Mouse (Mus musculus) large intestine, adult 2 months (tissue): Measurements from ENCODE around the gene Rfwd3. TPM values are rescaled to one million over a fixed set of nuclear protein-coding genes. Genes with fewer than 3 reads are reported as not detected.
"Not testable (repeated sequence)": the region's sequence is repeated elsewhere in the genome, so short reads cannot be mapped to it uniquely, and the experiment has no call there.

Source experiments
- DNase-seq: peaks from one replicate; pipeline ENCODE4 v3.0.0-alpha.2; 2012; ENCODE audit warnings: low read depth, low spot score
- WGBS: fragments of 180-500 bp; shearing (Covaris S2); methylation state at CpG from one replicate; pipeline ENCODE4 v1.1.7; 2018; 5-methylcytosine and 5-hydroxymethylcytosine counted together
- polyA plus RNA-seq: library from polyadenylated mRNA; depleted of rRNA; stranded (reverse); fragments of >200 nt; gene quantifications from 2 replicates; pipeline ENCODE4 v1.2.3, GENCODE M21; 2012; rRNA removed

Rfwd3 gene
- polyA plus RNA-seq, result 13.5 and 19.7 TPM in 2 replicates

GRCm38 (mm10) chr8:111299821-111300568 is at the start of gene Rfwd3:
Rfwd3 (minus strand) TSS chr8:111300222.
- peak; percentile 90 for DNase-seq
- under 1% methylated on average over 66 of the region's 67 CpGs for WGBS

DNA sequence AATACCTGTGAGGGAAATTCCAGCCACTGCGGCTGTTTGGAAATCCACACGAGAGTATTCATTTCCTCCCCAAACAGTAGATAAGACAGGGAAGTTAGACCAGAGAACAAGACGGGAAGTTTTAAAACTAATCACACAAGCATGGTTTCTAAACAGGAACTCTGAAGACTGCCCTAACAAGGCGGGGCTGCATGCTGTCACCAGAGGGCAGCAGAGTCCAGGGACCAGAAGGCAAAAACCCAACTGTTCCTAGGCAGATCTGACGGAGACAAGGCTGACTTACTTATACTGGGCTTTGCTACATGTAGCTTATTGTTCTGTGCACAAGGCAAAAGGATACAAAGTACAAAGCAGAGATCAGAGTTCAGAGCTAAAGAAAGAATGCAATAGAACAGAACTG is 43.2 kb upstream of the Rfwd3 start:
- peak; percentile 59 for DNase-seq
- WGBS, result 2% methylated on average over 5 of the region's 5 CpGs

DNA sequence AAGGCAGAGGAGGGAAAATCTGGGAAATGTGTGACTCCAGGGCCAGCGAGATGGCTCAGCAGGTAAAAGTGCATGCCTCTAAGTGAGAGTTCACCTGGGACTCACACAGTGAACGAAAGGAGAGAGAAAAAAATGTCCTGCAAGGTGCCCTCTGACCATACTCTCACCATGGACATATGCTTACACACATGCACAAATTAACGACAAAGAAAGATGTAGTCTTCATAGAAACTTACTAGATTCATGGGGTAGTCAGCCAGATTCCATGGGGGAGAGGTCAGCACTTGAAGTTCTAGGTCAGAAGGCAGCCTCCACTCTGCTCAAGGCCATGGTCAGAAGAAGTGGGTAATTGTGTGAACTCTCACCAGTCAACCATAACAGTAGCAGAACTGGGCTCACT is 40.2 kb upstream of the Rfwd3 start:
- DNase-seq, result no peak
- 64% methylated on average over 3 of the region's 3 CpGs for WGBS

DNA sequence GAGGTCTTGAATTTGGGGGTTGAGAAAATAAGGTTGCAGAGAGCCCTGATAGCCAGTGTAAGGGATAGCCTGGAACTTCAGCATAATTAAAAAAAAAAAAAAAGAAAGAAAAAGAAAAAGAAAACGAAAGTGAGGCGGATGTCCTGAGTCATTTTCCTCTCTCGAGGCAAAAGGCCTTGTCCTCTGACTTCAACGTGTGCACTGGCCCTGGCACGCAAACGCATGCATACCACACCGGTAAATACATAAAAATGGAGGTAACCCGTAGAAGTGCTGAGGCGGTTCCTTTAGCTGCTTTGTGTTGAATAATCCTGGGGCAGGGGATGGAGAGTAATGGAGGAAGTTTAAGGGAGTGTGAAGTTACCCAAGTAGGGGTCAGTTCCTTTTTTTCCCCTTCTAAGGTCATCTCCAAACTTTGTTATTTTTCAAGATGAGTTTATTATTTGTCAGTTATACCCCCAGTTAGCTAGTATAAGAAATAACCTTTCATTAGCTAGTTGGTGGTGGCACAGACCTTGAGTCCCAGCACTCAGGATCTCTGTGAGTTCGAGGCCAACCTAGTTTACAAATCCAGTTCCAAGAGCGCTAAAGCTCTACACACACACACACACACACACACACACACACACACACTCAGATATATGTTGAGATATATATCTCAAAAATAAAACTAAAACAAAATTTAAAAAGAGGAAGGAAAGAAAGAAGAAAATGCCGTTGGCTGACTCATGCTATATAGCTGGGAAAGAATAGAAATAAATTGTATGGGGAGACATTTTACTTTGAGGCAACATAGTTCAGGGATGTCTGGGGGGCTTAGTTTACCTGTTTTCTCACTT is 38.6 kb upstream of the Rfwd3 start:
- 30% methylated on average over 12 of the region's 12 CpGs for WGBS
- peak; percentile 28 for DNase-seq

GRCm38 (mm10) chr8:111337890-111338347 is 37.9 kb upstream of the Rfwd3 start, which contains the start of gene Mlkl:
Mlkl (minus strand) TSS chr8:111338177.
- under 1% methylated on average over 29 of the region's 29 CpGs for WGBS
- DNase-seq, result peak; percentile 38

DNA sequence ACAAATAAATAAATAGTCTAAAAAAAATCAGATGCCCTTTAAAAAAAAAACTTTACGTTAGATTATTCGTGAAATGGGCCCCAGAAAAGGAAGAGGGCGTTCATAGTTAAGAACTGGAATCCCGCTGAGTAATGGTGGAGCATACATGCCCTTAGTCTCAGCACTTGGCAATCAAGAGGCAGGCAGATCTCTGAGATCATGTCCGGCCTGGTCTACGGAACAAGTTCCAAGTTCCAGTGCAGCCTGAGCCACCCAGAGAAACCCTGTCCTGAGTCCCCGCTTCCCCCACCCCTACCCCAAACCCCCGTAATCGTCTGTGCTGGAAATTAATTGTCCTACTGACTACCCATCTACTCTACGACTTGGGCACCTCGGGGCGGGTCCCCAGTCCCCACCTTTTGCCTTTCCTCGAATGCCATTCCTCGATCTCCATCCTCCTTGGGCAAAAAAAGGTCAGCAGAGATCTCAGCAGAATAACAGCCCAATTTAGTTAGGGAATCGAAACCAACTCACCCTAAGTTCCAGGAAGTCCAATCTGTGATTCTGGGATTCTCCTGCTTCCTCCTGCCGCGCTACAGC is 37.4 kb upstream of the Rfwd3 start:
- peak; percentile 22 for DNase-seq
- WGBS, result 6% methylated on average over 17 of the region's 17 CpGs

DNA sequence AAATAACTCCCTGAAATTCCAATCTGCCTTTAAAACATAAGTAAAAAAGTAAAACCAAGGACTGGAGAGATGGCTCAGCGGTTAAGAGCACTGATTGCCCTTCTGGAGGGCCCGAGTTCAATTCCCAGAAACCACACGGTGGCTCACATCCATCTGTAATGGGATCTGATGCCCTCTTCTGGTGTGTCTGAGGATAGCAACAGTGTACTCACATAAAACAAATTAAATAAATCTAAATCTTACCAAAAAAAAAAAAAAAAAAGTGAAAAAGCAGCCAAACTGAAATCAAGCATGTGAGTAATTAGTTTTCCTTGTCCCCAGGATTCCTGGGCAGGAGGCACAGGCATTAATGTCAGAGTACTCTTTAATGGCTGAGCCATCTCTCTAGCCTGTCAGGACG is 36.7 kb upstream of the Rfwd3 start:
- DNase-seq, result no peak
- 79% methylated on average over 4 of the region's 4 CpGs for WGBS

DNA sequence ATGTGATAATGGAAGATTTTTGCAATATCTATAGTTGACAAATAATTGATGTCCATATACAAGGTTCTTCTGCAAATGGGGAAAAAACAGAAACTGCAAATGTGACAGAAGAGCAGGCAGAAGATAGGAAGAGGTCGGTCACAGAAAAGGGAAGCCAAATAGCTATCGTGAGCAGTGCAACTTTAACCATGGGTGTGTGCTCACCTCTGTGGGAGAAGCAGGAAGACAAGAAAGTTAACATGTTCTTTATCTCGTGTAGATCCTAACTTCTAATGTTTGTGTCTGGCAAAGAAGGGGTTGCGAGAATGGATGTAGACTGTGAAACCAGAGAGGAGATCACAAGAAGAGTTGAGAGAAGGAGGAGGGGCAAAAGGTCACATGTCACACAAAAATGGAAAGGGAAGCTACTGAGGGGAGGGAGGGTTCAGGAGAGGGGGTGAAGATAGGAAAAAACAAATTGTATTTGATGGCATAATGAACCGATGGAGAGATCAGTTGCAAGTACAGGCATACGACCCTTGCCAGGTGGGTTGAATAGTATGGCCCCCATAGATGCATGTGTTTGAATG is 25.3 kb upstream of the Rfwd3 start:
- WGBS, result 78% methylated on average over 6 of the region's 6 CpGs
- DNase-seq, result no peak

DNA sequence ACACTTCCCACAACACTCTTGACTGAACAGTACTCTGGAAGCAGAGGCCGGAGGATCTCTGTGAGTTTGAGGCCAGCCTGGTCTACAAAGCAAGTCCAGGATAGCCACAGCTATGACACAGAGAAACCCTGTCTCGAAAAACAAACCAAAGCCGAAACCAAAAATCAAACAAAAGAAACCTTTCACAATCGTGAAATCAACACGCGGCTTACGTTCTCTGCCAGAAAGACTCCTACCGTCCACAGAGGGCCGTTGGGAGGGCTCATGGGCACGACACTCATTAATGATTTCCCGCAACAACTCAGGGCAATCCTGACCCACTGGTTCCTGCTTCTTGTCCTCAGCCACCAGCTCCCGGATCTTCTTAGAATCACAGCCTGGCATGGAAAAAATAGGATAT is 14.7 kb upstream of the Rfwd3 start:
- DNase-seq, result no peak
- WGBS, result 88% methylated on average over 12 of the region's 12 CpGs

GRCm38 (mm10) chr8:111313961-111314360 is 13.9 kb upstream of the Rfwd3 start:
- 93% methylated on average over 6 of the region's 6 CpGs for WGBS
- DNase-seq, result not testable (repeated sequence)

DNA sequence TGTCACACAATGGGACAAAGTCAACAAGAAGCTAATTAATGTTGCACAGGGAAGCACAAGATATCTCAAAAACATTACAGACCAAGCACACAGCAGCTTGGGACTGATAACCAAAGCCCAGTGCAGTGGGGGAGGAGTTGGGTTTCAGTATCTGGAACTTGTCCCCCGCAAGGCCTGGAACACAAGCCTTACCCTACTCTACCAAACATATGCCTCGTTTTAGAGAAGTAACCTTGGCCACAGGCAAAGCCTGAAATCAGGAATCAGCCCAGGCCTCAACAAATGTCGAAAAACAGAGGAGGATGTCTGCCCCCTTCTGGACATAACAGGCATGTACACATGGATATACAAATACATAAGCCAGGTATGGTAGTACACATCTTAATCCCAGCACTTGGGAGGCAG is 12.7 kb upstream of the Rfwd3 start:
- DNase-seq, result no peak
- 78% methylated on average over 3 of the region's 3 CpGs for WGBS

- WGBS, result 93% methylated on average over 15 of the region's 15 CpGs
- not testable (repeated sequence) for DNase-seq
Observed at GRCm38 (mm10) chr8:111310006-111310405, 10.0 kb upstream of the Rfwd3 start.

GRCm38 (mm10) chr8:111305031-111305730 is 5.2 kb upstream of the Rfwd3 start:
- WGBS, result 43% methylated on average over 5 of the region's 5 CpGs
- DNase-seq, result no peak

GRCm38 (mm10) chr8:111304359-111304758 is 4.3 kb upstream of the Rfwd3 start:
- 95% methylated on average over 3 of the region's 3 CpGs for WGBS
- no peak for DNase-seq

- not testable (repeated sequence) for DNase-seq
- 52% methylated on average over 5 of the region's 5 CpGs for WGBS
Observed at GRCm38 (mm10) chr8:111303076-111303803, 3.2 kb upstream of the Rfwd3 start.

DNA sequence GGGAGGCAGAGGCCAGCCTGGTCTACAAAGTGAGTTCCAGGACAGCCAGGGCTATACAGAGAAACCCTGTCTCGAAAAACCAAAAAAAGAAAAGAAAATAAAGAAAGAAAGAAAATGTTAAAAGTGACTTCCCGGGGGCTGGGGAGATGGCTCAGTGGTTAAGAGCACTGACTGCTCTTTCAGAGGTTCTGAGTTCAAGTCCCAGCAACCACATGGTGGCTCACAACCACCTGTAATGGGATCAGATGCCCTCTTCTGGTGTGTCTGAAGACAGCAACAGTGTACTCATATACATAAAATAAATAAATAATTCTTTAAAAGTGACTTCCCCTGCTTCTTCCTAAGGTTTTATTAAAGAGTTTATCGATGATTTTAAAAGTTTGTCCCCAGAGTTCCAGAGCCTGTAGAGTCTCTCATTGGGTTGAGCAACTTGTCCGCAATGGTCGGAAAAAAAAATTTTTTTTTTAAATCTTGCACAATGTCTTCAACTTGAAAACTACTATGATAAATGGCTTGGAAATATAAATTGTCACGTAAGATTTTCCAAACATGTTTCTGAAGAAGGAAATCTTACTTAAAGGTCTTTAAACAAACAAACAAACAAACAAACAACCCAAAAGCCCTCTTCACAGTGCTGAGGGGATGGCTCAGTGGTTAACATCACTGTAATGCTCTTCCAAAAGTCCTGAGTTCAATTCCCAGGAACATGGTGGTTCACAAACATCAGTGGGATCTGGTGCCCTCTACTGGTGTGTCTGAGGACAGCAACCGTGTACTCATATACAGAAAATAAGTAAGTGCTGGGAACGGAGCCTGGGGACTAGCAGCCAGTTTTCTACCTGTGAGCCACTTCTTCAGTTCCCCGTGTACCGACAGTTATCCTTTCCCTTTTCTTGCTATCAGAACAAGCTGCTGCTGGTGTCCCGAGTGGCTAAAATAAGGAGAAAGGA is 850 bp upstream of the Rfwd3 start:
- WGBS, result 64% methylated on average over 11 of the region's 11 CpGs
- DNase-seq, result no peak

GRCm38 (mm10) chr8:111299363-111299820 is 630 bp downstream of the Rfwd3 start:
- no peak for DNase-seq
- under 1% methylated on average over 28 of the region's 28 CpGs for WGBS

- no peak for DNase-seq
- WGBS, result 64% methylated on average over 1 of the region's 1 CpGs
Observed at GRCm38 (mm10) chr8:111298011-111298410, 2.0 kb downstream of the Rfwd3 start.
